Mouse (Mus musculus) testis, adult 2 months (tissue): ENCODE data around the gene Tbata. TPM values are rescaled to one million over a fixed set of nuclear protein-coding genes. Genes with fewer than 3 reads are reported as not detected.
A peak's percentile ranks its signal among the peaks of the same experiment; 100 is the strongest.

Source experiments
- H3K27ac ChIP-seq: fragments of 200-500 bp; 2 replicates; pipeline ENCODE4 v1.5.1; 2012; ENCODE audit warnings: low read depth, low read length; ENCODE audit not compliant: control insufficient read depth, insufficient read depth
- H3K27me3 ChIP-seq: fragments of 200-500 bp; 2 replicates; pipeline ENCODE4 v1.6.1; 2012; ENCODE audit warnings: mild to moderate bottlenecking, low read length, moderate library complexity; ENCODE audit not compliant: control insufficient read depth, insufficient read depth
- H3K36me3 ChIP-seq: fragments of 200-500 bp; 2 replicates; pipeline ENCODE4 v1.6.1; 2012; ENCODE audit warnings: mild to moderate bottlenecking, low read length; ENCODE audit not compliant: control insufficient read depth, insufficient read depth
- H3K4me1 ChIP-seq: fragments of 200-500 bp; 2 replicates; pipeline ENCODE4 v1.6.1; 2012; ENCODE audit warnings: low read length; ENCODE audit not compliant: control insufficient read depth, insufficient read depth
- H3K4me3 ChIP-seq: fragments of 200-500 bp; 2 replicates; pipeline ENCODE4 v1.5.1; 2012; ENCODE audit warnings: low read depth, mild to moderate bottlenecking, low read length, moderate library complexity, mixed read lengths; ENCODE audit not compliant: control insufficient read depth
- CTCF ChIP-seq: fragments of 200-500 bp; IDR thresholded peaks from 2 replicates; pipeline ENCODE4 v1.5.1; 2012; ENCODE audit warnings: low read depth, mild to moderate bottlenecking, inconsistent platforms, low read length, moderate library complexity; ENCODE audit not compliant: control insufficient read depth, insufficient read depth, insufficient replicate concordance
- POLR2A ChIP-seq: fragments of 200-500 bp; IDR thresholded peaks from 2 replicates; pipeline ENCODE4 v1.6.1; 2012; ENCODE audit warnings: low read depth, mild to moderate bottlenecking, inconsistent platforms, low read length, moderate library complexity; ENCODE audit not compliant: control insufficient read depth
- polyA plus RNA-seq: library from polyadenylated mRNA; depleted of rRNA; stranded (reverse); fragments of >200 nt; gene quantifications from 2 replicates; pipeline ENCODE4 v1.2.3, GENCODE M21; 2012

Tbata gene
- polyA plus RNA-seq, 1 experiment, result 599 TPM

GRCm38 (mm10) chr10:61211743-61212142, 40.0 kb downstream of the Tbata start:
- no peak overlapping the region for H3K27ac ChIP-seq
- no peaks in the 10 kb centered on the region for H3K36me3 ChIP-seq
- no peak overlapping the region for H3K4me3 ChIP-seq
- H3K27me3 ChIP-seq, result no peaks in the 10 kb centered on the region
- TF ChIP-seq CTCF (peak; percentile 55; the same call in 1 of the 2 replicates), POLR2A (no peak)
- peaks cover 8% of the 10 kb centered on the region for H3K4me1 ChIP-seq

GRCm38 (mm10) chr10:61212817-61213216, 41.1 kb downstream of the Tbata start:
- no peaks in the 10 kb centered on the region for H3K36me3 ChIP-seq
- H3K4me1 ChIP-seq, result peaks cover 8% of the 10 kb centered on the region
- H3K27ac ChIP-seq, result no peak overlapping the region
- no peak overlapping the region for H3K4me3 ChIP-seq
- H3K27me3 ChIP-seq, result no peaks in the 10 kb centered on the region
- TF ChIP-seq POLR2A, result no peak
- TF ChIP-seq CTCF, result no peak

DNA sequence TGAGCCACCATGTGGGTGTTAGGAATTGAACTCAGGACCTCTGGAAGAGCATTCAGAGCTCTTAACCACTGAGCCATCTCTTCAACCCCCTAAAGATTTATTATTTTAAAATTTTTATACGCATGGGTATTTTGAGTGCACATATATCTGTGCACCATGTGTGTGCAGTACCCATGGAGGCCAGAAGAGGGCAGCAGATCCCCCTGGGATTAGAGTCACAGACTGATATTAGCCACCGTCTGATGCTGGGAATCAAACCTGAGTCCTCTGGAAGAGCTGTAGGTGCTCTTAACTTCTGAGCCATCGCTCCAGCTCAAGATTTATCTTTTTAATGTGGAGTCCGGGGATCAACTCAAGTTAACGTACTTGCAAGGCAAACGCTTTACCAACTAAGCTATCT, 43.9 kb downstream of the Tbata start:
- TF ChIP-seq POLR2A, result no peak
- TF ChIP-seq CTCF, result peak; percentile 74; the same call in 1 of the 2 replicates
- peak overlapping the region; percentile 78 for H3K27ac ChIP-seq
- no peak overlapping the region for H3K4me3 ChIP-seq
- H3K27me3 ChIP-seq, result no peaks in the 10 kb centered on the region
- H3K4me1 ChIP-seq, result peaks cover 8% of the 10 kb centered on the region
- no peaks in the 10 kb centered on the region for H3K36me3 ChIP-seq

- Histone ChIP-seq H3K27me3 (no peaks in the 10 kb centered on the region), H3K36me3 (no peaks in the 10 kb centered on the region), H3K4me3 (no peak overlapping the region), H3K27ac (peak overlapping the region; percentile 78), H3K4me1 (peaks cover 8% of the 10 kb centered on the region)
- TF ChIP-seq POLR2A (no peak), CTCF (no peak)
These were observed 44.4 kb downstream of the Tbata start for GRCm38 (mm10) chr10:61216163-61216562.

DNA sequence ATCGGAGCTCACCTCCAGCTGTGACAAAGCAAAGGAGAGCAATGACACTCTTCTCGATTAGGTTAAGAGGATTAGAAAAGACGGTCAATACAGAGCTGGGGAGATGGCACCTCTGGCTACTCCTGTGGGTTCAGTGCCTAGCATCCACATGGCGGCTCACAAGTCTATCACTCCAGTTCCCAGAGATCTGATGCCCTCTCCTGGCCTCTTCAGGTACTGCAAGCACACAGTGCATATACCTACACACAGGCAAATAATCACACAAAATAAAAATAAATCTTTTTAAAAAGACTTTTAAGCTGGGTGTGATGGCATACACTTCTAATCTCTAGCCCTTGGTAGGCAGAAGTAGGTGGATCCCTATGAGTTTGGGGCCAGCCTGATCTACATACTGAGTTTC, 47.6 kb downstream of the Tbata start:
- H3K4me3 ChIP-seq, result no peak overlapping the region
- TF ChIP-seq CTCF, result peak; percentile 48; the same call in 1 of the 2 replicates
- no peak for TF ChIP-seq POLR2A
- no peaks in the 10 kb centered on the region for H3K36me3 ChIP-seq
- H3K27ac ChIP-seq, result no peak overlapping the region
- H3K4me1 ChIP-seq, result no peaks in the 10 kb centered on the region
- no peaks in the 10 kb centered on the region for H3K27me3 ChIP-seq

- no peaks in the 10 kb centered on the region for H3K27me3 ChIP-seq
- no peak for TF ChIP-seq CTCF
- TF ChIP-seq POLR2A, result no peak
- H3K36me3 ChIP-seq, result no peaks in the 10 kb centered on the region
- H3K4me3 ChIP-seq, result no peak overlapping the region
- H3K4me1 ChIP-seq, result no peaks in the 10 kb centered on the region
- H3K27ac ChIP-seq, result no peak overlapping the region
These were observed 53.9 kb downstream of the Tbata start for GRCm38 (mm10) chr10:61225694-61226093.

DNA sequence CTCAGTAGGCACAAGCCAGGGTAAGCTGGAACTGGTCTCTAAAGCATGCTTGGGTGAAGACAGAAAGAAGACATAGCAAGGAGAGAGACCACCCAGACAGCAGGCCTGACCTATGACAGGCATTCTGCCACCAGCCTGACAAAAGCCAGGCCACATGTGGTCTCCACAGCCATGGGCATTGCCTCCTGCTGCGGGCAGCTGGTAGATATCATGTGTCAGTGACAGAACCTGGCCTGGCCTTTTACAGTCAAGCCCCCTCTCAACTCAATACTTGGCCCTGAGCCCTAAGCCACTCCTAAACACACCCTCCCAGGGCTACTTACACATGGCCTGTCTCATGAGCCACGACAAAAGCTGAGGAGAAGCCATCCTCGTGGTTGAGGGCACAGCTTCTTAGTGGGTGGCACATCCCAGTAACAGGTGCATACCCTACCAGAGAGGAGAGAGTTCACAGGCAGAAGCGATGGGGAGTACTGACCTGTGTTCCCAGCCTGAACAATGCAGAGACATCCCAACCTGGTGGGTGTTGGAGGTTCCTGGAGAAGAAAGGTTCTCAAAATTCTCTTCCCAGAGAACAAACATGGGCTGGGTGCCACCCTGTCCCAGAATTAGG, 55.1 kb downstream of the Tbata start:
- no peaks in the 10 kb centered on the region for H3K36me3 ChIP-seq
- no peak overlapping the region for H3K27ac ChIP-seq
- no peak for TF ChIP-seq CTCF
- no peak for TF ChIP-seq POLR2A
- H3K27me3 ChIP-seq, result no peaks in the 10 kb centered on the region
- H3K4me1 ChIP-seq, result no peaks in the 10 kb centered on the region
- H3K4me3 ChIP-seq, result no peak overlapping the region

- no peak overlapping the region for H3K4me3 ChIP-seq
- H3K4me1 ChIP-seq, result peaks cover 5% of the 10 kb centered on the region; the same call in 1 of the 2 replicates
- TF ChIP-seq POLR2A (no peak), CTCF (no peak)
- H3K27me3 ChIP-seq, result no peaks in the 10 kb centered on the region
- no peaks in the 10 kb centered on the region for H3K36me3 ChIP-seq
- no peak overlapping the region for H3K27ac ChIP-seq
These were observed 60.0 kb downstream of the Tbata start for GRCm38 (mm10) chr10:61231756-61232155.
